Mouse (Mus musculus) kidney, postnatal 25 days (tissue): ENCODE measurements around the gene Lypd6b.

Source experiments
- DNase-seq, 2 experiments: peaks; one replicate each; pipeline ENCODE4 v3.0.0; 2021; ENCODE audit warnings: mixed read lengths in 2 of 2

Lypd6b gene

DNA sequence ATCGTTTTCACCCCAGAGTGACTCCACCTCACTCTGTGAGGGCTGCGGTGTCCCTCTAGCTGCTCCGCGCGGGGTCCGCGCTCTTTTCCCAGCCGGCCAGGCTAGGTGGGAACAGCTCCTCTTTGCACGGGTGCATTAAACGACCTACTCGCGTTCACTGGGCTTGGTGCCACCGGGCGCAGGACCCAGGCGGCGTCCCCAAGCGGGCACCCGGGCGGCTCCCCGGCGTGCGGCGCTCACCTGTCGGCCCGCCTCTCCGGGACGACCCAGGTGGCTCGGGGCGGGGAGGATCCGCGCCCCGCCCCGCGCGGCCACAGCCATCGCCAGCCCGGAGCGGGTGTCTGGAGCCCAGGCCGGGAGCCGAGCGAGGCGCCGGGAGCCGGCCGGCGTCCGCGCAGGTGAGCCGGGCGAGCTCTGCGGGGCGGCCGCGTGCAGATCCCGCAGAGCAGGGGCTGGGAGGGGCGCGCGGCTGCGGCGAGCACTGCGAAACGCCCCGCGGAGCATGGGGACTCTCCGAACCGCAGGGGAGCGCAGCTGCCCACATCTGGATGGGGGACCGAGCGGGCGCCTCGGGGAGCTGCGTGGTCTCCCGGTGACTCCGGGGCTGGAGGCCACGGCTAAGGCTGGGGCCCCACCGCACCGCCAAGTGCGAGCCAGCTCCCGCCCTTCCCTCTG lies at the start of gene Lypd6b:
TSS of gene Lypd6b (plus strand) at position 313 of the 675 bp plus-strand sequence.
- DNase-seq: peak; percentile 45 to 72

- peak in 1 of 2 experiments; percentile 35 for DNase-seq
Observed at GRCm38 (mm10) chr2:49739046-49739445, 48.4 kb upstream of the Lypd6b start.

- DNase-seq: no peak
Observed at GRCm38 (mm10) chr2:49741026-49741425, 46.5 kb upstream of the Lypd6b start.

GRCm38 (mm10) chr2:49741895-49742734 lies 45.4 kb upstream of the Lypd6b start:
- DNase-seq: no peak

GRCm38 (mm10) chr2:49742919-49743318 lies 44.6 kb upstream of the Lypd6b start:
- DNase-seq: no peak

DNA sequence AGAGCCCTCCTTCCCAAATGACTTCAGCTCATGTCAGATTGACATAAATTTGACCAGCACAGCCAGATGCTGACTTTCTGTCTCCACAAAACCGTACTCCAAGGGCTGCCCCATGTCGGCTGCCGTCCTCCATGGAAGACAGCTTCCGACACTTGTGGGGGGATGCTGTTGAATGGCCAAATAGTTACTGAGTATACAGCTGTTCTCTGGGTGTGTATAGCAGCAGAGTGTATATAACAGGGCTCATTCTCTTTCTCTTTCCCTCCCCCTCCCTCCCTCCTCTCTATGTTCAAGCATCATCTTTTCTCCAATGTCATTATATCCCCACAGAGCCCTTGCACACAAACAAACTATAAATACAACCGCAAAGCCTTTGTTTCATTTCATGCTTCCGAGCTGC lies 43.7 kb upstream of the Lypd6b start:
- no peak for DNase-seq

DNA sequence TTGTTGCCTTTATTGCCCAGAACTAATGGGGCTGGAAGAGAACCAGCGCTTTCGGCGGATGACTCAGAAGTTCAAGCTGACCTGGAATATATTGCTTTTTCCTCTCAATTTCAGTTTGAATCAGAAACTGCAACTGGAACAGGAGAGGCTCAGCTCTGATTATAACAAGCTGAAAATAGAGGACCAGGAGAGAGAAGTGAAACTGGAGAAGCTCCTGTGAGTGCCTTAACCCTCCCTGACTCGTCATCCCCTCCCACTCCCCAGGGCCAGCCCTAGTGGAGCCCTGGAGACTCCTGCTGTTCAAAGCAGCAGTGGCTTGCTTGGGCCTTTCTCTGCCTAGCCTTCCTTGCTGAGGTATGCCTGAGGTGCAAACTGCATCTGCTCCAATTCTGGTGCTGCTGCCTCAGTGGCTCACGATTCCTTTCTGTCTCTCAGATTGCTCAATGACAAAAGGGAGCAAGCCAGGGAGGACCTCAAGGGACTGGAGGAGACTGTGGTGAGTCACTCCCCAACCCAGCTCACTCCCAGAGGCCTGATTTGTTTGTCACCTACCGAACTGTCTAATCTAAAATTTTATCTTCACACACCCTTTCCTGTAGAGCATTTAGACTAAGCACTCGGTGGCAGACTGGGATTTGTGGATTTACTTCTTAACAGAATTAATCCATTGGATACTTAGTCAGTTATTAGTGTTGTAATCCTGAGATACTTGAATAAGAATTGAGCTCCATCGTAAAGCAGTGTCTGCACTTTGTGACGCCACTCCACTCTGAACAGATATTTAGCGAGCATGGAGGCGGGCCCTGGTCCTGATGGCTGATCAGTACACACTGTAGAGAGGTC lies 43.0 kb upstream of the Lypd6b start:
- DNase-seq: no peak

- DNase-seq: no peak
Observed at GRCm38 (mm10) chr2:49745094-49745781, 42.2 kb upstream of the Lypd6b start.

GRCm38 (mm10) chr2:49746947-49747346 lies 40.5 kb upstream of the Lypd6b start:
- no peak for DNase-seq

- DNase-seq: no peak
Observed at GRCm38 (mm10) chr2:49747670-49748069, 39.8 kb upstream of the Lypd6b start.

DNA sequence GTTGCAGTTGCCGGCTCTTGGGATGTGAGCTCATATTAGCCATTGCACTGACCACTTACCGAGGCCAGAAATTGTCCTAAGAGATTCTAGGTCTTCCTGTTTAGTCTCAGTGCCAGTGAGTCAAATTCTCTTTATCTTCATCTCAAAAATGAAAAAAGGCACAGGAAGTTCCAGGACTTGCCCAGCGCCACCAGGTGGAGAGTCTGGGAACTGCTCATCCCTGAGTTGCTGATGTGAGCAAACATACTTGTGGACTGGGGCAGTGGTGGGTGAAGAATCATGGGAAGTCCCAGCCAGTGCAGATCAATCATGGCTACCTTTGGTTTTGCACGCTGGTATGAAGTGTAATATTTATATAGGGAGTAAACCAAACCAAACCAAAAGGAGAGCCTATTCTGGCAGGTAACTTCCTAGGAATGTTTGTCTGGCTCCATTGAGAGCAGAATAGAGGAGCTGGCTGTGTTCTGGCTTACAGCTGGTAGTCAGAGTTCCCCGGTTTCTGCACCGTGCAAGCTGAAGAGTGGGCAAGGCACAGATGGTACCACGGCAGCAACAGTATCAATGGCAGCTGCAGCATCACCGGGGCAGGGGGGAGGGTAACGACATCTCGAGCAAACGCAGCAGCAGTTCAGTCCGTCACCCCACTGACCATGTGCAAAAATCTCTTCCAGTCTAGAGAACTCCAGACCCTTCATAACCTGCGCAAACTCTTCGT lies 38.7 kb upstream of the Lypd6b start:
- peak; percentile 30 for DNase-seq

GRCm38 (mm10) chr2:49749730-49750576 lies 37.5 kb upstream of the Lypd6b start:
- peak in 1 of 2 experiments; percentile 21 for DNase-seq

GRCm38 (mm10) chr2:49751544-49752210 lies 35.8 kb upstream of the Lypd6b start:
- DNase-seq: peak in 1 of 2 experiments; percentile 18

DNA sequence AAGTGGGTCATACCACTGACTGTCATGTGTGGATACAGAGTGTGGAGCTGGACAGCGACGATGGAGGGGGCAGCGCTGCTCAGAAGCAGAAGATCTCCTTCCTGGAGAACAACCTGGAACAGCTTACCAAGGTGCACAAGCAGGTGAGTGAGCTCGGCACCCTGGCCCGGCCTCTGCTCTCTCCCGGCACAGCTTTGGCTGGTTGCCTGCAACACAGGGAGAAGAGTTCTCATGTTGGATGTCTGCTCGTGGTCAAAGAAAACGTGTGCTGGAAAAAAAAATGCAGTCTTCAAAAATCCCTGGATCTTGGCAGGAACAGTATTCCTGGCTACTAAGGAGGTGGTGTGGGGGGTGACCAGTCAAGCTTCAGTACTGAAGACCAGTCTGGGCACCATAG lies 35.3 kb upstream of the Lypd6b start:
- peak in 1 of 2 experiments; percentile 19 for DNase-seq

GRCm38 (mm10) chr2:49753062-49753461 lies 34.4 kb upstream of the Lypd6b start:
- peak in 1 of 2 experiments; percentile 3 for DNase-seq

DNA sequence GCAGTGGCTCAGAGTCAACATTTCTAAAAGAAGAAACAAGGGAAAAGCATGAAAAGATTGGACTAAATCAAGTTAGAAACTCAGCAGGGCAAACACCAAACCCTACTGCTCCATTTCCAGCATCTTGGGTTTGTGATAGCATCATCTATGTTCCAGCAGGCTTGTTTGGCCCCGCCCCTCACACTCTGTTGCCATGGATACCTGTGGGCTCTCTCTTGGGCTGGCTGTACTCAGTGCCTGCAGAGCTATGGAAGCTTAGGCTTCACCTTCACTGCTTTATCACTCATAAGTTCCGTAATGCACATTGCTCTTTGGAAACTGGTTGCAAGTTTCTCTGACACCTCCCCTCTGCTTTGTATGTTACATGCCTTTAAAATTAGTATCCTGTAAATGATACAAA lies 32.4 kb upstream of the Lypd6b start:
- peak; percentile 12 to 15 for DNase-seq

DNA sequence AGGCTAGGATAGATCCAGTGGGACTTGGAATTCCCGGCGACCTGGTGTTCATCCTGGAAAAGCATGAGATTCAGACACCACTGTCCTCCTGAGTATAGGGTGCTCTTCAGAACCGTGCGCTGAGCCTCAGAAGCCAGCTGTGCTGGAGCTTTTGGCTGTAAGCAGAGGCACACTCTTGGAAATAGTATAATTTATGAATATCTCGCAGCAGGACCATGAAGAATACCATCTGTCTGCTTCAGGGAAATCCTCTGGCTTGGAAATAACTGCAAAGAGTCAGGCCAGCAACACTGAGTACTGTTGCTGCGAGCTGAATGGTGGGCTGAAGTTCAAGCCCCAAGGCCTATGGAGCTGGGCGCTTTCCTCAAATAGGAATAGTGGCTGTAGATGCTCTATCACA lies 29.9 kb upstream of the Lypd6b start:
- no peak for DNase-seq

DNA sequence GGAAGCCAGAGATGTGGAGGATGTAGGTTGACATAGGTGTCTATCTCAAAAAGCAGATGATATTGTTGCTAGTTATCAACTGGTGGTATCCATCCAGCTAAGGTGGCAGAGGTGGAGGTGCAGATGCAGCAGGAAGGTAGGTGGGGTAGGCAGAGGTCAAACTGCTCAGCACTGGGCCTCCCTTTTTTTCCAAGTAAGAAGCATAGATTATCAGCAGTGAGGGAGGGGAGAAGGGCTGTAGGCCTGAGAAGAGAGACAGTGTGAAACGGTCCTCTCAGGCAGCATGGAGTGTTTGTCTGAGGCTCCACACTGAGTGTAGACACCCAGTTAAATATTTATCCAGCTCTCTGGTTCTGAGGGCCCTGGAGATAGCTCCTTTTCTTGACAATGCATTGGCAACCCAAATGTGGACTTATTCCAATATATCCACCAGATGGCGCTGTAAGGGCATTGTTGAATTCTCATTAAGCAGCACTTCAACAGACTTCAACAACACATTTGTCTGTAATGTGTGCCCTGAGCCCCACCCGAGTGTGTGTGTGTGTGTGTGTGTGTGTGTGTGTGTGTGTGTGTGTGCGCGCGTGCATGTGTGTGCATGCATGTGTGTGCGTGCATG lies 23.0 kb upstream of the Lypd6b start:
- peak in 1 of 2 experiments; percentile 61 for DNase-seq

DNA sequence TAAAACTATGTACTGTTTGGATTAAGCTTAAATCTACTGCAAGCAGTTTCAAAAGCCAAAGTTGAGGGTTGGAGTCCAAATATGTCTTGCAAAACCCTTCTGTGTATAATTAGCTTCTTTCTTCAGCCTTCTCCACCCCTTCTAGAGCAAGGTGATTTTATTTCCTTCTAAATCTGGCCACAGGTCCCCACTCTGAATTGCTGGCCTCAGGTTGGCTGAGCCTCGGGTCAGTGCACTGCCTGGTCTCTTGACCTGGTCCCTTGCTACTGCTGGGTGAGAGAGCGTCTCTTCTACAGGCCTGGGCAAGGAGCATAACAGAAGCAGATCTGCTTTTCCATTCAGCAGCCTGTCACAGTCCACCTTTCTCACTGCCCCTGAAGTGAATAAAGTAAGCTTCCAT lies 18.6 kb upstream of the Lypd6b start:
- DNase-seq: peak; percentile 43 to 85

DNA sequence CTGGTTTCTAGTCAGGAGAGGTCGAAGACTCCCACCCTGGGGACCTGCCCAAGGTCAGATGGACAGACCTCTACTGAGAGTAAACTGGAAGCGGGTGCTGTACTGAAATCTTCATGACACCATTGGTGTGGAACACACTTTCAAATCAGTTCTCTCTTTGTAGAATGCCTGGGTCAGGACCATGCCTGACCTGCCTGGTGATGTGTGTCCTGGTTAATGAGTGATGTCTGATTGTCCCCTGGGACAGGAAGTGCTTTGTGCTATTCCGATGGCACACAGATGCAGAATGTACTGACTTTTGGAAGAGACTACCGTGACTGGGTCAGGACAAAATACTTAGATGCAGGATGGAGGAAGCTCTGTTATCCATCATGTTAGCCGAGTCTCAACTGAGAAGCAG lies 17.0 kb upstream of the Lypd6b start:
- peak in 1 of 2 experiments; percentile 17 for DNase-seq
